Mouse (Mus musculus) neural tube, embryonic 14.5 days (tissue): Measurements from ENCODE around the gene Ncoa7. TPM values are rescaled to one million over a fixed set of nuclear protein-coding genes. Genes with fewer than 3 reads are reported as not detected.
A peak's percentile ranks its signal among the peaks of the same experiment; 100 is the strongest.

Source experiments
- ATAC-seq: fragments of 200-750 bp; cut with Nextera tagmentation; 2 replicates; pipeline ENCODE4 v1.8.0; 2017; ENCODE audit warnings: low read depth, mild to moderate bottlenecking, moderate TSS enrichment, moderate library complexity
- H3K27ac ChIP-seq: fragments of 300-500 bp; sonication (generic); 2 replicates; pipeline ENCODE4 v1.5.1; 2014; ENCODE audit warnings: low read depth, mild to moderate bottlenecking, control low read depth, low read length, moderate library complexity, mixed read lengths
- H3K27me3 ChIP-seq: fragments of 300-500 bp; sonication (generic); 2 replicates; pipeline ENCODE4 v1.6.1; 2014; ENCODE audit warnings: low read length; ENCODE audit not compliant: control insufficient read depth, insufficient read depth
- H3K36me3 ChIP-seq: fragments of 300-500 bp; sonication (generic); 2 replicates; pipeline ENCODE4 v1.6.1; 2014; ENCODE audit warnings: low read length, mixed read lengths; ENCODE audit not compliant: control insufficient read depth, insufficient read depth
- H3K4me1 ChIP-seq: fragments of 300-500 bp; sonication (generic); 2 replicates; pipeline ENCODE4 v1.6.1; 2014; ENCODE audit warnings: low read length; ENCODE audit not compliant: control insufficient read depth, insufficient read depth
- H3K4me2 ChIP-seq: fragments of 300-500 bp; sonication (generic); 2 replicates; pipeline ENCODE4 v1.6.1; 2014; ENCODE audit warnings: mild to moderate bottlenecking, low read depth, low read length, control low read depth
- H3K4me3 ChIP-seq: fragments of 300-500 bp; sonication (generic); 2 replicates; pipeline ENCODE4 v1.5.1; 2014; ENCODE audit warnings: low read depth, low read length, control low read depth, mixed read lengths
- H3K9ac ChIP-seq: fragments of 300-500 bp; sonication (generic); replicated peaks from 2 replicates; pipeline ENCODE4 v1.6.1; 2014; ENCODE audit warnings: low read depth, mild to moderate bottlenecking, control low read depth, low read length, mixed read lengths
- H3K9me3 ChIP-seq: fragments of 300-500 bp; sonication (generic); 2 replicates; pipeline ENCODE4 v1.6.1; 2016; ENCODE audit warnings: low read length; ENCODE audit not compliant: control insufficient read depth
- WGBS: fragments of 180-500 bp; shearing (Covaris S2); extraction: QIAGEN DNeasy Blood & Tissue Kit; methylation state at CpG from one replicate; pipeline ENCODE4 v1.1.7; 2014; 5-methylcytosine and 5-hydroxymethylcytosine counted together
- polyA plus RNA-seq: library from polyadenylated mRNA; unstranded; fragments of >200 nt; fragmentation: Nextera tagmentation; extraction: Ambion mirVana; gene quantifications from 2 replicates; pipeline ENCODE4 v1.2.1, GENCODE M21; 2014

The Ncoa7 gene
- polyA plus RNA-seq, 1 experiment from 2014 or later, result 25.8 TPM

DNA sequence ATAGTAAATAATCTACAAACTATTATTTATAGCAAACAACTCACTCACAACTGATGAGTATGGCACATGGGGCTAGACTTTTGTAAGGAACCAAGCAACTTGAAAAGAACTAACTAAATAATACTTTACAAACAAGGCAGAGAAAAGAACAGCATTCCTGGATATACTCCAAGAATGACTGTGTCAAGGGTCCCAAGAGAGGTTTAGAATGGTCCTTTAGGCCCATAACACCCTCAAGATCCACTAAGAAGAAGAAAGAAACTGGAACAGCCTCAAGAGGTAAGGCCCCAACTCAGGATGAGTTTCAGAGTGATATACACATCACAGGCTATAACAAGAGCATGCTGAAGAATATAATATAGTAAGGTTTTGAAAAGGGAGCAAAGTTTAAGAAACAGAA, 47.1 kb downstream of the Ncoa7 start:
- Histone ChIP-seq H3K4me1 (no peaks in the 10 kb centered on the region), H3K27me3 (no peaks in the 10 kb centered on the region), H3K9ac (no peak overlapping the region), H3K27ac (no peak overlapping the region), H3K36me3 (no peaks in the 10 kb centered on the region), H3K9me3 (no peaks in the 10 kb centered on the region), H3K4me2 (no peak overlapping the region), H3K4me3 (no peak overlapping the region)
- ATAC-seq, result no peak

DNA sequence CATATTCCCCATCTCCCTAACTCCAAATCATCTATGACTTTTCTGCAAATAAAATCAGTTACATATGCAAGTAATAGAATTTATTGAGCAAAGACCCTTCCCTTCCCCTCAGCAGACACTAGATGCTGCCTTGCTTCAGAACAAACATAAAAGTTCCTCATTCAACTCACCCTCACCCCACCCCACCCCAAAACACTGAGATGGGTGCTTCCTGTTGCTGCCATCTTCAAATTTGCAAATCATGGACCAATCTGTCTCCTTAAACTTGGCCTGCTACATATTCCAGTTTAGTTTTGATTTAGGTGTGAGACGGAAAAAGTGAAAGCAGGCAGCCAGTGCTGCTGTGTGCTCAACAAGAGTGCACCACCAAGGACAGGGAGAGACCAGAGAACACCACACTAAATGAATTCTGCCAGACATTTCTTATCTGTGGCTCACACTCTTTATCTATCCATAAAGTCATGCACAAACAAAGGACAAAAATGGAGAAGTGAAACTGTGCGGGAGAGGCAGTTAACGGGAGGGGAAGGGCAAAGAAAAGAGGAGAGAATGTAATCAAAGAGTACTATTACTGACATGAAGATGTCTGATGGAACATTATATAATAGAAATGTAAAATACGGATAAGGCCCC, 48.2 kb downstream of the Ncoa7 start:
- Histone ChIP-seq H3K36me3 (no peaks in the 10 kb centered on the region), H3K4me2 (no peak overlapping the region)
- WGBS, result 86% methylated on average over 4 of the region's 4 CpGs

DNA sequence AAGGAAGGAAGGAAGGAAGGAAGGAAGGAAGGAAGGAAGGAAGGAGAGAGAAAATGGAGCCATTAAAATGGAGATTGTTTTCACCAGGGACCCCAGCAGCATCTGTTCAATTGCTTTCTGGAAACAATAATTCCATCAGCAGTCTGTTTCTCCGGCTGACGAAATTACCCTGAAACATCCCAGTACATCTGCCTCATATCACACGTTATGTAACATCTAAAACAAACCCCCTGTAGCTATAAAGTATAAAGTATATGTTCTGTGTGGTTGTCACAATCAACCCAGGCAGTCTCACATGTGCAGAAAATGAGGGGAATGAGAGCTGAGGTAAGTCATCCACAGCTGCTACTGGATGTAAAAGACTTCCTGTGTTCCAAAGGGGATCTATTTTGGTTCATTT, 49.0 kb downstream of the Ncoa7 start:
- H3K9me3 ChIP-seq, result no peaks in the 10 kb centered on the region
- no peak overlapping the region for H3K4me3 ChIP-seq
- no peaks in the 10 kb centered on the region for H3K36me3 ChIP-seq
- no peak overlapping the region for H3K27ac ChIP-seq
- WGBS, result 16% methylated on average over 3 of the region's 3 CpGs
- no peaks in the 10 kb centered on the region for H3K4me1 ChIP-seq
- no peaks in the 10 kb centered on the region for H3K27me3 ChIP-seq
- H3K9ac ChIP-seq, result no peak overlapping the region
- H3K4me2 ChIP-seq, result no peak overlapping the region
- ATAC-seq, result peak; percentile 67; the same call in 1 of the 2 replicates

More for the DNA sequence above, 48.2 kb downstream of the Ncoa7 start:
- Histone ChIP-seq H3K27ac (no peak overlapping the region), H3K4me3 (no peak overlapping the region), H3K9ac (no peak overlapping the region), H3K4me1 (no peaks in the 10 kb centered on the region), H3K27me3 (no peaks in the 10 kb centered on the region), H3K9me3 (no peaks in the 10 kb centered on the region)
- ATAC-seq, result no peak

GRCm38 (mm10) chr10:30752485-30752884, 50.6 kb downstream of the Ncoa7 start:
- no peak overlapping the region for H3K9ac ChIP-seq
- H3K9me3 ChIP-seq, result no peaks in the 10 kb centered on the region
- no peak overlapping the region for H3K4me3 ChIP-seq
- H3K4me1 ChIP-seq, result no peaks in the 10 kb centered on the region
- 70% methylated on average over 3 of the region's 3 CpGs for WGBS
- no peaks in the 10 kb centered on the region for H3K27me3 ChIP-seq
- H3K36me3 ChIP-seq, result no peaks in the 10 kb centered on the region
- no peak for ATAC-seq
- H3K4me2 ChIP-seq, result no peak overlapping the region
- H3K27ac ChIP-seq, result no peak overlapping the region

DNA sequence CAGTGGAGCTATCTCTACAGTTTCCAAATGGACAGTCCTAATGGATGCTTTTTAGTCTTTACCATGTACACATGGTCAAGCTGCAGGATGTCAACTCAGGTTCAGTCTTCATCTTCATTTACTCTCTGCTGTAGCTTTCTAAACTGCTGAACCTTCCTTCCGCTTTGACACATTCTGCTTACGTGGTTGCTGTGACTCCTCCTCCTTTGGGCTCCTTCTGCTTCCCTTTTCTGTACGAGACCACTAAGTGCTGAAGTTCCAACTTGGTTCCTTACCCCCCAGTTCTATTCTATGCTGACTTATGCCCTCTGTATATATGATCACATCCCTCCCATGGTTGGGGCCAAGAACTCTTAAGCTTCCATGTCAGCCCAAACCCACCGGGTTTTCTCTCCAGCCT, 51.5 kb downstream of the Ncoa7 start:
- H3K4me1 ChIP-seq, result no peaks in the 10 kb centered on the region
- no peak for ATAC-seq
- WGBS, result 97% methylated on average over 4 of the region's 4 CpGs

GRCm38 (mm10) chr10:30749807-30750206, 53.3 kb downstream of the Ncoa7 start:
- no peaks in the 10 kb centered on the region for H3K36me3 ChIP-seq
- 91% methylated on average over 4 of the region's 4 CpGs for WGBS
- ATAC-seq, result no peak

More for the DNA sequence above, 51.5 kb downstream of the Ncoa7 start:
- Histone ChIP-seq H3K4me3 (no peak overlapping the region), H3K9me3 (no peaks in the 10 kb centered on the region), H3K27me3 (no peaks in the 10 kb centered on the region), H3K9ac (no peak overlapping the region), H3K4me2 (no peak overlapping the region), H3K36me3 (no peaks in the 10 kb centered on the region), H3K27ac (no peak overlapping the region)

DNA sequence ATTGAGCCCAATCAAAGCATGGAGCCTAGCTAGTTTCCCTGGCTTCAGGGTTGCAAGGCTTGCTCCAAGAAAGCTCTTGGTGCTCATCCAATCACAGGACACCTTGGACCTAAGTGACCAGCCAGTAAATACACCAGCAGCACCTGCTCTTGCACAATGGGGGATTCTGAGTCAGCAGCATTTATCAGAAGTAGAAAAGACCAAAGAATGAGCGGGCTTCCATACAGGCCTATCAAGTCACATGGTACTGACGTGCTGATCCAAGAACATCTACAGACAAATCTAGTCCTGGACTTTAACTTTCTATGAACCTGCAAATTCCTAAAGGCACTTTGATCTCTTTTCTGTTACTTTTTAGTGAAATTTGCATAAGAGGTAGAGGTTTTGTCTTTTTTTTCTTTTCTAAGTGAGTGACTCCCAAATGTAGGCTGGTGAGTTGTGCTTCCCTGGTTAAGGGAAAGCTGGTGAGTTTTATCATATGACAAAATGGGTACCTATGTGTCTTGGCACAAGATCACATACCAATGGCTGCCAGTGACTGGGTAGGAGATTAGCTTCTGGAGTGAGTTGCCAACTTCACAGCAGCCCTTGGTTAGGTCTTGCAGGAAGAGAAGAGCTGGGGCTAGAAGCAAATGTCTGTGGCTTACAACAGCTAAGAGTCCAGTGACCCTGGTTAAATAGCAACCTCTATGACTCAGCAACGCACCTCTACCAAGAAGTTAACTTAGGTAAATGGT, 57.7 kb downstream of the Ncoa7 start:
- 94% methylated on average over 3 of the region's 3 CpGs for WGBS
- no peaks in the 10 kb centered on the region for H3K9me3 ChIP-seq
- H3K27me3 ChIP-seq, result no peaks in the 10 kb centered on the region
- ATAC-seq, result no peak
- no peak overlapping the region for H3K4me2 ChIP-seq
- no peak overlapping the region for H3K4me3 ChIP-seq
- H3K9ac ChIP-seq, result no peak overlapping the region
- H3K4me1 ChIP-seq, result no peaks in the 10 kb centered on the region
- no peaks in the 10 kb centered on the region for H3K36me3 ChIP-seq
- no peak overlapping the region for H3K27ac ChIP-seq

More at GRCm38 (mm10) chr10:30749807-30750206, 53.3 kb downstream of the Ncoa7 start:
- Histone ChIP-seq H3K4me1 (no peaks in the 10 kb centered on the region), H3K9ac (no peak overlapping the region), H3K27me3 (no peaks in the 10 kb centered on the region), H3K9me3 (no peaks in the 10 kb centered on the region), H3K4me2 (no peak overlapping the region), H3K4me3 (no peak overlapping the region), H3K27ac (no peak overlapping the region)

DNA sequence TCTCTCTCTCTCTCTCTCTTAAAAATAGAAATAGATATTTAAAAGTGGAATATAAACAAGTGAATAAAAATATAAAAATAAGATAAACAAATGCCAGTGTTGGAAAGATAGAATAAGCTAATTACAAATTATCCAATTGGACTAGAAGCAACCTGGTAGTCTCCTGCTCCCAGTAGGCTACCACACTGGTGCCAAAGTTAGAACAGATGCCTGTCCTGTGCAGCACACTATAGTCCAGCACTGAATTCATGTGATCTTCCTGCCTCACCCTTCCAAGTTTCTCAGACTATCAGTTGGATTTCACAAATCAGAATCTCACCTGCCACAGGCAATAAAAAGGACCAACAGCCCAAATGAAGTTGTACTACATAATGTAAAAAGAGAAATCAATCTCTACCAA, 59.9 kb downstream of the Ncoa7 start:
- ATAC-seq, result no peak
- Histone ChIP-seq H3K27me3 (no peaks in the 10 kb centered on the region), H3K4me1 (no peaks in the 10 kb centered on the region), H3K27ac (no peak overlapping the region), H3K4me2 (no peak overlapping the region), H3K36me3 (no peaks in the 10 kb centered on the region), H3K9ac (no peak overlapping the region), H3K9me3 (no peaks in the 10 kb centered on the region), H3K4me3 (no peak overlapping the region)

- no peaks in the 10 kb centered on the region for H3K36me3 ChIP-seq
- no peaks in the 10 kb centered on the region for H3K27me3 ChIP-seq
- no peak overlapping the region for H3K27ac ChIP-seq
- H3K4me2 ChIP-seq, result no peak overlapping the region
- 94% methylated on average over 3 of the region's 3 CpGs for WGBS
- no peak overlapping the region for H3K4me3 ChIP-seq
- H3K9me3 ChIP-seq, result no peaks in the 10 kb centered on the region
- no peak for ATAC-seq
- H3K9ac ChIP-seq, result no peak overlapping the region
- H3K4me1 ChIP-seq, result no peaks in the 10 kb centered on the region
Observed at GRCm38 (mm10) chr10:30738403-30738802, 64.7 kb downstream of the Ncoa7 start.
